Mouse (Mus musculus) ES-Bruce4 (cell line): ENCODE results near the gene Gcnt3.

Experiments used
- CTCF ChIP-seq: IDR thresholded peaks from one replicate; pipeline ENCODE4 v1.8.1; 2011; ENCODE audit warnings: low read depth, low read length
- EP300 ChIP-seq: IDR thresholded peaks from 2 replicates; pipeline ENCODE4 v1.6.1; 2011; ENCODE audit warnings: low read depth, low read length; ENCODE audit not compliant: insufficient read depth
- POLR2A ChIP-seq: IDR thresholded peaks from one replicate; pipeline ENCODE4 v1.8.1; 2011; ENCODE audit warnings: low read length; ENCODE audit not compliant: insufficient read depth

GRCm38 (mm10) chr9:70048751-70049415 is 11.0 kb upstream of the Gcnt3 start:
- TF ChIP-seq CTCF (no peak), POLR2A (no peak), EP300 (no peak)
